Mouse (Mus musculus) heart, embryonic 12.5 days (tissue): ENCODE measurements around the gene Tcf7l2. TPM values are rescaled to one million over a fixed set of nuclear protein-coding genes. Genes with fewer than 3 reads are reported as not detected.

ENCODE experiments used
- ATAC-seq: fragments of 200-750 bp; cut with Nextera tagmentation; 2 replicates; pipeline ENCODE4 v1.8.0; 2017; ENCODE audit warnings: moderate TSS enrichment, moderate library complexity; ENCODE audit not compliant: insufficient number of reproducible peaks, low FRiP score
- H3K27ac ChIP-seq: fragments of 300-500 bp; sonication (generic); 2 replicates; pipeline ENCODE4 v1.5.1; 2016; ENCODE audit warnings: mild to moderate bottlenecking, moderate library complexity; ENCODE audit not compliant: poor library complexity, severe bottlenecking
- H3K27me3 ChIP-seq: fragments of 300-500 bp; sonication (generic); replicated peaks from 2 replicates; pipeline ENCODE4 v1.6.1; 2016; ENCODE audit warnings: mild to moderate bottlenecking, moderate library complexity
- H3K36me3 ChIP-seq: fragments of 300-500 bp; sonication (generic); 2 replicates; pipeline ENCODE4 v1.6.1; 2016; ENCODE audit warnings: mild to moderate bottlenecking, moderate library complexity
- H3K4me1 ChIP-seq: fragments of 300-500 bp; sonication (generic); replicated peaks from 2 replicates; pipeline ENCODE4 v1.6.1; 2016; ENCODE audit warnings: mild to moderate bottlenecking
- H3K4me2 ChIP-seq: fragments of 300-500 bp; sonication (generic); 2 replicates; pipeline ENCODE4 v1.6.1; 2016; ENCODE audit warnings: mild to moderate bottlenecking, moderate library complexity
- H3K4me3 ChIP-seq: fragments of 300-500 bp; sonication (generic); 2 replicates; pipeline ENCODE4 v1.5.1; 2016; ENCODE audit warnings: mild to moderate bottlenecking
- H3K9ac ChIP-seq: fragments of 300-500 bp; sonication (generic); 2 replicates; pipeline ENCODE4 v1.6.1; 2016; ENCODE audit warnings: mild to moderate bottlenecking, moderate library complexity
- H3K9me3 ChIP-seq: fragments of 300-500 bp; sonication (generic); replicated peaks from 2 replicates; pipeline ENCODE4 v1.6.1; 2016; ENCODE audit warnings: mild to moderate bottlenecking, moderate library complexity
- WGBS: fragments of 180-500 bp; shearing (Covaris S2); methylation state at CpG from one replicate; pipeline ENCODE4 v1.1.7; 2016; 5-methylcytosine and 5-hydroxymethylcytosine counted together
- polyA plus RNA-seq: library from polyadenylated mRNA; unstranded; fragments of >200 nt; fragmentation: Nextera tagmentation; extraction: Ambion mirVana; gene quantifications from 2 replicates; pipeline ENCODE4 v1.2.1, GENCODE M21; 2016

Gene Tcf7l2
- polyA plus RNA-seq, 1 experiment from 2014 or later = 59.7 TPM

DNA sequence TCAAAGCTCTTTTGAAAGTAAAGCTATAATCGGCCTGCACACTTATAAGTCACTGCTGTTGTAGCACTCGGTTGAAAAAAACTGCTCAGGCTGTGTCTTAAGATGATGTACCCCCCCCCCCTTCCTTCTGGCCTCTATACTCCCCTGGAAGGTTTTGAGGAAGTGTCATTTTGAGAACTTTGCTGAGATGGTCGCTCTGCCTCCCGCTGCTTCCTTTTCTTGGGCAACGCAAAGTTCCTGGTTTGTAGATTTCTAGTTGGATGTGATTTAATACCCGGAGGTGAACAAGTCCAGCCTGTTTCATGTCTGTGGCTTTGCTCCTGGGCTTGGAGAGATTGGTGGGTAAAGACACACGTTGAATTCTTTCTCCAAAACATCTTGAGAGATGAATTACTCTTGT is 33.2 kb downstream of the Tcf7l2 start:
- Histone ChIP-seq H3K4me3 (no peak overlapping the region), H3K4me2 (no peak overlapping the region), H3K36me3 (0 out of 2 replicates have a peak, but pooled peaks cover 6% of the 10 kb centered on the region), H3K9me3 (no peaks in the 10 kb centered on the region), H3K27ac (no peak overlapping the region), H3K4me1 (peaks cover 67% of the 10 kb centered on the region), H3K9ac (no peak overlapping the region), H3K27me3 (no peaks in the 10 kb centered on the region)
- 76% methylated on average over 7 of the region's 7 CpGs for WGBS
- ATAC-seq = no peak

DNA sequence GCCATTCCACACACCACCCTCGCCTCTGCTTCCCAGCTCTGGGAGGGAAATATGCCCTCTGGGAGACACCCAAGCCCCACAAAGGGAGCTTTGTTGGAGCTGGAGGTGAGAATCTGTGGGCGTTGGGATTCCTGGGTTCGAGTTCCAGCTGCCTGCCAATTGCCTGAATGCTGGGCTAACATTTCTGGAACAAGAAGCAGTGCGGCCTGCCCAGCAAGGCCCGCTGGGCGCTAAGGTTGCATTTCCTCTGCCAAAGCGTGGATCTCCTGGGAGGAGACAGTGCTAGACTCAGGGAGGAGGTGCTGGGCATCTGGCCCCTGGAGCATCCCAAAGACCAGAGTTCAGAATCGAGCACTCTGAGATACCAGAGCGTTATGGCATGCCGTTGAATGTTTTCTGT is 38.3 kb downstream of the Tcf7l2 start:
- no peak for ATAC-seq
- no peak overlapping the region for H3K27ac ChIP-seq
- 0 out of 2 replicates have a peak, but pooled peaks cover 4% of the 10 kb centered on the region for H3K36me3 ChIP-seq
- no peak overlapping the region for H3K9ac ChIP-seq
- H3K4me2 ChIP-seq = no peak overlapping the region
- peaks cover 72% of the 10 kb centered on the region for H3K4me1 ChIP-seq
- H3K9me3 ChIP-seq = no peaks in the 10 kb centered on the region
- H3K27me3 ChIP-seq = no peaks in the 10 kb centered on the region
- no peak overlapping the region for H3K4me3 ChIP-seq
- 79% methylated on average over 10 of the region's 10 CpGs for WGBS

DNA sequence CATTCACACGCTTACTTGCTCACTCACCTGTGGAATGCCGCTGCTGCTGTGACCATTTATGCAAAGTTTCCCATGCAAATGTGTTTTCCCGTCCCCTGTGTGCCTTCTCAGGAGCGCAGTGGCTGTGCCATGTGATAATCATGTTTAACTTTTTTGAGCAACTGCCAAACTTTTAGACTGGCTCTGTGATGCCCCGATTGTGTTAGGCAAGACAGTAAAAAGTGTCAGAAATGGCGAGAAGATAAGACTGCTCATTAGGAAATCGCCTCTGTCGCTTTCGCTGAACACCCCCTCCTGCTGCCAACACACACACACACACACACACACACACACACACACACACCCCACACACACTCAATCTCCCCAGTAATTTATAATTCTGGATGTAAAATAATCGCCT is 39.5 kb downstream of the Tcf7l2 start:
- ATAC-seq = no peak
- Histone ChIP-seq H3K9ac (no peak overlapping the region), H3K4me3 (no peak overlapping the region), H3K27me3 (no peaks in the 10 kb centered on the region), H3K9me3 (no peaks in the 10 kb centered on the region), H3K4me2 (no peak overlapping the region), H3K4me1 (peaks cover 74% of the 10 kb centered on the region), H3K27ac (no peak overlapping the region), H3K36me3 (0 out of 2 replicates have a peak, but pooled peaks cover 3% of the 10 kb centered on the region)
- 63% methylated on average over 10 of the region's 10 CpGs for WGBS

DNA sequence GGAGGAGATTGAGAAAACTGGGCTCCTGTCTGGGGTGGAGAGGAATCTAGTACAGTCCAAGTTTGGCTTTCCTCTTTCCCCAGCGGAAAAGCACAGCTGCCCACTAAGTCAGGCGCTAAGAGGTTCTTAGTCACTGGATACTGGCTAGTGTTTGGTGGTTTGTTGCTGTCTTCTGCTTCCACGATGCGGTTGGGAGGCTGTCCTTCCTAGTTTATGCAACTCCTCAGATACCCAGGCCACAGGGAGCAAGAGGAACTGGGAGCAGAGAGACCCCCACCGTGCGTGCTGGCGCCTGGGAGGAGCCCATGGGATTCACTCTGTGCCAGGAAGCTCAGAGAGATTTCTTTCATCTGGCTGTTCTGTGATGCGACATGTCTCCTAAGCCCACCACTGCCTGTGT is 40.1 kb downstream of the Tcf7l2 start:
- Histone ChIP-seq H3K27me3 (no peaks in the 10 kb centered on the region), H3K27ac (no peak overlapping the region), H3K36me3 (no peaks in the 10 kb centered on the region), H3K4me2 (no peak overlapping the region), H3K4me1 (peaks cover 76% of the 10 kb centered on the region), H3K9me3 (no peaks in the 10 kb centered on the region), H3K4me3 (no peak overlapping the region), H3K9ac (no peak overlapping the region)
- 58% methylated on average over 8 of the region's 8 CpGs for WGBS
- ATAC-seq = no peak

DNA sequence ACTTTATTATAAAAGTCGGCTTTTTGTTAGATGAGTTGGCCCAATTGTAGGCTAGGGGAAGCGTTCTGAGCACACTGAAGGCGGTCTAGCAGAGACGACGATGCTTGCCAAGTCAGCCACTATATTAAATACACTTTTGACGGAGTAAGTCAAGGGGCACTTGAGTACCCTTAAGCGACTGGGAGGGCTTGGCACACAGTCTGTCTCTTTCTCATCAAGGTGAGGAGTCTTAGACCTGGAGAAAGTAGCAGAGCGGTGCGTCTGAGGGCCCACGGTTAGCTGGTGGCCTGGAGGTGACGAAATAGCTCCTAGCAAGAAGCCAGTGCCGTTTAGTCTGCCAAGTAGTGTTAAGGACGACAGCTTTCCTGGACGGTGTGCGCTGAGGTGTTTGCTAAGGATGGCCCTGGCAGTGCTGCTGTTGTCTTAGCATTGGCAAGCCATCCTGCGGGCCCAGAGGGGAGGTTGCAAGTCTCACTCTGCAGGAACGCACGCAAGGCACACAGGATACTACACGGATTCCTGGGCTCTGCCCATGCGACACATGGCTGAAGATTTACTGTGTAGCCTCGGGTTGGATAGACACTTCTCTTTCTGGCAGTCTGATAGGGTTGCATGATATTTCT is 43.3 kb downstream of the Tcf7l2 start:
- no peak overlapping the region for H3K4me2 ChIP-seq
- no peak overlapping the region for H3K4me3 ChIP-seq
- WGBS = 84% methylated on average over 21 of the region's 21 CpGs
- ATAC-seq = no peak
- H3K4me1 ChIP-seq = peaks cover 78% of the 10 kb centered on the region
- H3K36me3 ChIP-seq = no peaks in the 10 kb centered on the region
- no peak overlapping the region for H3K27ac ChIP-seq
- no peaks in the 10 kb centered on the region for H3K9me3 ChIP-seq
- H3K9ac ChIP-seq = no peak overlapping the region
- no peaks in the 10 kb centered on the region for H3K27me3 ChIP-seq

DNA sequence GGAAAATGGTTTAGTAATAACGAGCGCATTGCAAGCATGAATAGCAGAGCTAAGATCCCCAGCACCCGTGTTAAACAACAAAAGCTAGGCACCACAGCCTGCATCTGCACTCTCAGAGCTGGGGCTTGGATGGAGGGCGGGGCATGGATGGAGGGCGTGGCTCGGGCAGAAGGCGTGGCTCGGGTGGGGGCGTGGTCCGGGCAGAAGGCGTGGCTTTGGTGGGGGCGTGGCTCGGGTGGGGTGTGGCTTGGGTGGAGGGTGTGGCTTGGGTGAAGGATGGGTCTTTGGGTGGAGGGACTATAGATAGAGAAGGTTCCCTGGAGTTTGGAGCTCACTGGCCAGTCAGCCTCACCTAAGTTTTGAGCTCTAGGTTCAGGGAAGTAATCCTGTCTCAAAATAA is 45.8 kb downstream of the Tcf7l2 start:
- Histone ChIP-seq H3K4me2 (no peak overlapping the region), H3K27ac (no peak overlapping the region), H3K9ac (no peak overlapping the region), H3K9me3 (no peaks in the 10 kb centered on the region), H3K4me3 (no peak overlapping the region), H3K4me1 (peaks cover 84% of the 10 kb centered on the region), H3K36me3 (no peaks in the 10 kb centered on the region), H3K27me3 (no peaks in the 10 kb centered on the region)
- peak; percentile 28; the same call in 1 of the 2 replicates for ATAC-seq
- 60% methylated on average over 13 of the region's 13 CpGs for WGBS

DNA sequence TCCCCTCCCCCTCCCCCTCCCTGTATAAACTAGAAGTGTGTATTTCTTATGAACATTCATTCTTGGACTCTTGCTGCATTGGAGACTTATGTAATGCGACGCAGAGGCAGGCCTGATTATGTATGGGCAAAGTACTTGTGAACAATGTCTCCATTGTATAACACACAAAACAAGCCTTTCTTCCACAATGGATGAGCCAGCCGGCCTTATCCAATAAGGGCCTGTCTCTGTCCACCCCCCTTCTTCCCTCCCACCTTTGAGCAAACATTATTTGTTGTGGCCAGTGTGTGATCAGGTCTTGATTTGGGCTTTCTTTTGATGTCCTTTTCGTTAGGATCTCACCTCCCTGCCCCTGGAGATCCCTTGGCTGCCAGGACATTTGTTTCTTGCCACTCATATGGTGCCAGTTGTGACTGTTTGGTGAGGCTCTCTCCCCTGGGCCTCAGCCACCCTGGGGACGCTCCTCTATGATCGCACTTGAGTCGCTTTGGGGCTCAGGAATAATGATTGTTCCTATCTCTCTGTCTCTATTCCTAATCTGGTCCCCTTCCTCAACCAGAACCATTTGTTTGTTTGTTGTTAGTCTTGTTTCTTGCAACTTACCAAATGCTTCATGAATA is 46.8 kb downstream of the Tcf7l2 start:
- H3K4me3 ChIP-seq = no peak overlapping the region
- no peaks in the 10 kb centered on the region for H3K27me3 ChIP-seq
- ATAC-seq = no peak
- no peaks in the 10 kb centered on the region for H3K9me3 ChIP-seq
- H3K4me1 ChIP-seq = peaks cover 83% of the 10 kb centered on the region
- H3K36me3 ChIP-seq = 0 out of 2 replicates have a peak, but pooled peaks cover 2% of the 10 kb centered on the region
- WGBS = 49% methylated on average over 7 of the region's 7 CpGs
- peak overlapping the region; percentile 9; the same call in 1 of the 2 replicates for H3K27ac ChIP-seq
- no peak overlapping the region for H3K4me2 ChIP-seq
- H3K9ac ChIP-seq = no peak overlapping the region

DNA sequence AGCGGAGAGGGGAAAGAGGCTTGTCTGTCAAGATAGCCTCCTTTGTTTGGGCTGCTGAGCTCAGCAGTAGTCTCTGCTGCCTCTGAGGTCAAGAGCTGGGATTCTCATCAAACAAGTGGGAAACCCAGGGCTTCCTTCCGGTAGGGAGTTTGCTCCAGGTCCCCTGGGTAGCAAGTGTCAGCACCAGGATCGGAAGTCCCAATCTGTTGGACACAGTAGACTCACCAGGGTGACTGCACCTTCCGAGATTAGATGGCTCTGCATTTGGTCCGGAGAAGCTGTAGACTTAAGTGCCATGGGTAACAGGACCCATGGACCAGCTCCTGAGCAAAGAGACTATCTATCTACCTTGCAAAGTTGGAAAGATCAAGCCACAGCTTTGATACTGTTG is 47.3 kb downstream of the Tcf7l2 start:
- H3K27ac ChIP-seq = peak overlapping the region; percentile 9; the same call in 1 of the 2 replicates
- no peak overlapping the region for H3K4me3 ChIP-seq
- no peak overlapping the region for H3K9ac ChIP-seq
- no peak overlapping the region for H3K4me2 ChIP-seq
- no peaks in the 10 kb centered on the region for H3K9me3 ChIP-seq
- peaks cover 78% of the 10 kb centered on the region for H3K4me1 ChIP-seq
- WGBS = 41% methylated on average over 5 of the region's 5 CpGs
- ATAC-seq = no peak
- no peaks in the 10 kb centered on the region for H3K27me3 ChIP-seq
- H3K36me3 ChIP-seq = 0 out of 2 replicates have a peak, but pooled peaks cover 2% of the 10 kb centered on the region

DNA sequence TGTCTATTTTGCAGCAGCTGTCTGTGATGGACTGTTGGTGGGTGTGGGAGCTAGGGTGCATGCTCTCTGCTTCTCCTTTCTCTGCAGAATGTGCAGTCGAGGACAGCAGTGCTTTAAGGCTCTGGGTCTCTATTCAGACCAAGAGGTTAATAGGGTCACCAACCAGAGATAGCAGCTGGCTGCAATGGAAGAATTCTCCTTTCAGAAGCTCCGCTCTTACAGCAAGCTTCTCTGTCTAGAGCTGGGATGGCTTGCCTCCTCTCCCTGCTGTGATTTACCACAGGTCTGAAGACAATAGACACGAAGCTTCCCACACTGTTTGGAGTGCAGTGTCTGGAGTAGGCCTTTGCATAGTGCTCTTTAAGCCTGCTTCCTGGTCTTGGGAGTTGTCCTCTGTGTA is 48.2 kb downstream of the Tcf7l2 start:
- Histone ChIP-seq H3K4me1 (peaks cover 75% of the 10 kb centered on the region), H3K4me3 (no peak overlapping the region), H3K4me2 (no peak overlapping the region), H3K9ac (no peak overlapping the region), H3K36me3 (0 out of 2 replicates have a peak, but pooled peaks cover 2% of the 10 kb centered on the region), H3K9me3 (no peaks in the 10 kb centered on the region), H3K27ac (no peak overlapping the region), H3K27me3 (no peaks in the 10 kb centered on the region)
- WGBS = 27% methylated on average over 3 of the region's 3 CpGs
- ATAC-seq = no peak

DNA sequence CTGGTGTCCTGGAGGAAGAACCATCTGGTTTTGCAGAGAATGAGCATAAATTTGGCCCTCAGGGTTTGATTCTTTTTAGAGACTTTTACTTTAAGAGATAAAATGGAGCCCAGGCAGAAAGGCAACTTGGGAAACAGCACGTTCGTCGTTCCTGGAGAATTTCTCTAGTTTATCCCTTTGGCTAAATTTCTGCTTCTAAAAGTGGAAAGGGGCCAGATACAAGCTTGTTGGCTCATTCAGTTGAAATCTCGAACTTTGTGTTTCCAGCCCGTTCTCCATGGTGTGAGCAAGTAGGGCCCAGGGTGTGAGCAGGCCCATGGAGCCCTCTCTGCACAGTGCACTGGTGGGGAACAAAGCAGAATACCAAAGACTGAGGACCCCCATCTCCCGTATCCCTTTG is 49.7 kb downstream of the Tcf7l2 start:
- no peaks in the 10 kb centered on the region for H3K9me3 ChIP-seq
- 63% methylated on average over 6 of the region's 6 CpGs for WGBS
- 0 out of 2 replicates have a peak, but pooled peaks cover 2% of the 10 kb centered on the region for H3K36me3 ChIP-seq
- H3K9ac ChIP-seq = no peak overlapping the region
- H3K27me3 ChIP-seq = no peaks in the 10 kb centered on the region
- H3K27ac ChIP-seq = peak overlapping the region; percentile 40; the same call in 1 of the 2 replicates
- no peak for ATAC-seq
- H3K4me3 ChIP-seq = no peak overlapping the region
- peaks cover 82% of the 10 kb centered on the region for H3K4me1 ChIP-seq
- no peak overlapping the region for H3K4me2 ChIP-seq

DNA sequence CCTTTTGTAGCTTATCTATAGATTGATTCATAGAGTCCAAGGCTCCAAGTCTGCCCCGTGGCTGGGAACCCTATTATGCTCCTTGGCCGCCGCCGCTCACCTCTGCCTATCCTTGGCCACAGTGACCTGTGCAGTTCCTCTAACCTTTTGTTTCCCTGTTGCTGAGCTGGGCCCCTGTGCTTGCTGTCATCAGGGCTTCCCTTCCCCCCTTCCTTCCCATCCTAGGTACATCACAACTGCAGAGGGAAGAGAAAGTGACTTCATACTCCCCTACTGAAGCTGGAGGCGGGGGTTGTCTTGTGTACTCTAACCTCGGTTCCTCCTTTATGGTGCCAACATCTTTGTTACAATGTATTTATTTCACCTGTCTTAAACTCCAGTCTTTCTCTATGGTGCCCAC is 50.3 kb downstream of the Tcf7l2 start:
- Histone ChIP-seq H3K4me3 (no peak overlapping the region), H3K4me1 (peaks cover 82% of the 10 kb centered on the region), H3K9me3 (no peaks in the 10 kb centered on the region), H3K9ac (no peak overlapping the region), H3K36me3 (0 out of 2 replicates have a peak, but pooled peaks cover 2% of the 10 kb centered on the region), H3K27ac (no peak overlapping the region; the same call in 1 of the 2 replicates), H3K27me3 (no peaks in the 10 kb centered on the region), H3K4me2 (no peak overlapping the region)
- ATAC-seq = no peak
- WGBS = 87% methylated on average over 6 of the region's 6 CpGs
